Mouse (Mus musculus): ENCODE data around the gene Nosip.

The Nosip gene

DNA sequence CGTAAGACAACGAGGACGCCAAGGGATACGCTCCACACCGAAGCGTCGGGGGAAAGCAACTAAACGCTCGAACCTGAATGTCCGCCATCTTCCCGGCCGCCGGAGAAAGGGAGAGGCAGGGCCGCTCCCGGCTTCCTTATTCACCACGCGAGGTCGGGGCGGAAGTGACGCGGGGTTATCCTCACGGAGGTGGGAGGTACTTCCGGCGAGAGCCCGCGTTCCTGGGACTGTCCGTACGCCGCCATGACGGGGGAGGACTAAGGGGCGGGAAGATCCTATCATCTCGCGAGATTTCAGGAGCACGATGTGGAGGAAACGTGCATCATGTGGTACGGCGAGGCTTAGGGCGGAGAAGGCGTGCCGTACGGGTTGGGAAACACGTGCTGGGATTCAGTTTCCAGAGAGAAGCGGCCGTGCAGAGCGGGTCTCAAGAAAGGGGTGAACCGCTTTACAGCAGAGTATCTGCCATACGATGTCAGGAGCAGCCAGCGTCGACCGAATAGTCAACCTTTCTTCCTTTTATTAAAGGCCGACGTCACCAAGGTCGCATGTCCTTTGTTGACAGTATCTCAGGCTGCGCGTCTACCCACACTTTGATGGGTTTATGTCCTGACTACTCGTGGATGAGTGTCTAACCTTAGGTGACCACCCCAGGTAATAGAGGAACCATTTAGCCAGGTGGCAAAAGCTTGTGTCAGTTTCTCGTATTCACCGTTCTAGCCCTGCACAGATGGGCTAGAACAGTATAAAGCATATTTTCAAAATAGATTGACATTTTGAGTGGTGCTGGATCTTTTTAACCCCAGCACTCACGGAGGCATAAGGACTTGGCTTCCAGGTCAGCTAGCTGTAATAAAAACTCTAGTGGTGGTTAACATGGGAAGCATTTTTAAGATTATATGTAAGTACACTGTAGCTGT is 62.3 kb downstream of the Nosip start, which contains the start of gene Rps11:
Gene Rps11, minus strand, starts transcription at position 216 of the 920 bp plus-strand sequence.
- peak; percentile 58; the same call in 1 of the 2 replicates for TF ChIP-seq GATA4 (IDR thresholded peaks at IDR 0.05; ENCODE audit: insufficient replicate concordance, low read length)

DNA sequence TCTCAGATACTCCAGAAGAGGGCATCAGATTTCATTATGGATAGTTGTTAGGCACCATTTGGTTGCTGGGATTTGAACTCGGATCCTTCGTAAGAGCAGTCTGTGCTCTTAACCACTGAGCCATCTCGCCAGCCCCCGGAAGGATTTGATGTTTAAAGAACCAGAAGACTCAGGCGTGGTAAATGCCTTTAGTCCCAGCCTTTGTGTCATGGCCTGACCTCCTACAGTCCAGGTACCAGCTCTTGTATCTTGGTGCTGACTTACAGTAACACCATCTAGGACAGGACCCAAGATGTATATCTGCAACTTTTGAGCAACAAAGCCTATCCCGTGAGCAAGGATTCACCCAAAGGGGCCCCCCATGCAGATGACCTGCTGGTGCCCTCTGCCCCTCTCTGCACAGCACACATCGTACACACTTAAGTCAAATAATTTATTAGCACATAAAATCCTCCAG is 62.9 kb downstream of the Nosip start:
- no peak for TF ChIP-seq GATA4 (IDR thresholded peaks at IDR 0.05; ENCODE audit: insufficient replicate concordance, low read length)

DNA sequence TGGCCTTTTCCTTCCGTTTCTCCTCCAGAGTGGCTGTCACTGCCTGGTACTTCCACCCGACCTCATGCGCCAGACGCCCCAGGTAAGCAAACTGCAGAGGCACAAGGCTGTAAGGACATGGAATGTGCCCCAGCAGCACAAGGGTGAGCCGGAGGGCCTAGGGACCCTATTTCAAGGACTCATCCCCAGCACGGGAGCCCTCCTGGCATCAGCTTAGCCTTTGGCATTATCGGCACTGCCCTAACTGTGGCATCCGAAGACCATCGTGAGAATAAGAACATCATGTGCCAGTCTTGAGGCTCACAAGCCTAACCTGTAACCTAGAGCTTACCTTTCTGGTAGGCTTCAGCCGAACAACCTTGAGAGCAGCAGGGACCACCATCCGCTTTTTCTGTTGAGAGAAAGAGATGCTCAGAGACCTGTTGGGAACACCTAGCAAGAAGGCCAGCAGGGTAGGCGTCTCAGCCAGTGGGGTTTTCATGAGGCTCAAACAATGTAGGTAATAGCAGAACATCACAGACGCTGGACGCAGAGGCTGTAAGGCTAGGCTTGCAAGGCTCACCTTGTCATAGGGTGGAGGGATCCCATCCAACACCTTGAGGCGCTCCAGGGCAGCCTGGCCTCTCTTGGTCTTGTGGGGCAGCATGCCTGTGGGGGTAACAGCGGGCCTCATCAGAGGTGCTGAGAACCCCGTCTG is 64.1 kb downstream of the Nosip start:
- no peak for TF ChIP-seq GATA4 (IDR thresholded peaks at IDR 0.05; ENCODE audit: insufficient replicate concordance, low read length)

DNA sequence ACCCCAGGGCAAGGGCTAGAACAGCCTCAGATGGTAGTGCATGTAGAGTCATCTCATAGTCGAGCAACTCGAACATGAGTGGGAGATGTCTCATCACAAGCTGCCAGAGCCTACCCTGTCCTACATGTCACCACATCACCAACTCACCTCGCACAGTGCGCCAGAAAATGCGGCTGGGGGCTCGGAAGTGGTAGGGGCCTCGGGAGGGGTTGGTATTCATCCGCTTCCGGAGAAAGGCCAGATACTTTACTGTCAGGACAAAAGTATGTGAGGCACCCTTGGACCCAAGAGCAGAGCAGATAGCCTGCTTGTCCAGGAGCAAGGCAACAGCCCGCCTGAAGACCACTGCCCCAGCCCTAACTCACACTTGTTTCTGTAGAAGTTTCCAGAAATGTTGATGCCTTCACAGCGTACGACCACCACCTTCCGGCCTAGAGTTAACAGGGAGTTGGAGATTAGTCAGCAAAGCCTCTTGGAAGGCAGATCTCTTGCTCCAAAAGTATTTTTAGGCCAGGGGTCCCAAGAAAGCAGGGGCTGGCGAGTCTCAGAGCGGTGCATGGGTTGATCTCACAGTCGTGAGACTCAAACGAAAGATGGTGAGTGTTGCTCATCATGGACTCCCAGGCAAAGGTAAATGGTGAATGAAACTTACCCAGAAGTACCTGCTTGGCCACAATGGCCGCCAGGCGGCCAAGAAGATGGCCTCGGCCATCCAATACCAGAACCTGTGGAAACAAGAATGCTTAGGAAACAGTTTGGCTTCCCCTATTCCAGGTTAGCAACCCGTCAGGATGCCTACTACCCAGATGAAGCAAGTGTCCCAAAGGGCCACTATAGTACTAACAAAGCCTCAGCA is 64.8 kb downstream of the Nosip start:
- TF ChIP-seq GATA4 (IDR thresholded peaks at IDR 0.05; ENCODE audit: insufficient replicate concordance, low read length) = no peak
